ENCODE assay signal across 29 mouse cellular contexts in genomic region chr8:127168496-127168895, GRCm38 (mm10).
A peak's percentile ranks its signal among the peaks of the same experiment; 100 is the strongest.
DNase-seq lines count a peak whose midpoint lies in the region; ATAC-seq and TF ChIP-seq lines count a peak whose summit lies in the region.
"Had no signal": no experiment of that assay in that cellular context is flagged by ENCODE, and none has a peak within 500 bp of the region (broad histone marks: within the 10 kb centered on the region; RNA-seq: fewer than 3 reads in every experiment).

No protein-coding gene starts in this region.

- no peak overlapping the region for H3K27ac ChIP-seq in intestine, embryonic 15.5 days
- H3K27ac ChIP-seq in intestine, postnatal 0 days (ENCODE audit: low read depth, low read length), result no peak overlapping the region
- no peak overlapping the region for H3K27ac ChIP-seq in midbrain, embryonic 11.5 days (ENCODE audit: low read depth, low read length)
- H3K27ac ChIP-seq in midbrain, postnatal 0 days (ENCODE audit: low read depth, low read length), result no peak overlapping the region
- H3K27ac ChIP-seq: embryonic facial prominence, embryonic 12.5 days; embryonic facial prominence, embryonic 15.5 days; heart, embryonic 15.5 days; hindbrain, embryonic 10.5 days; hindbrain, embryonic 13.5 days had no signal

- DNase-seq in kidney, adult 9 months, result peak; percentile 45
- no peak for DNase-seq in kidney, postnatal 25 days
- peak; percentile 79 for DNase-seq in midbrain, embryonic 11.5 days (ENCODE audit: low spot score, missing footprints)
- DNase-seq in midbrain, postnatal 0 days (ENCODE audit: low spot score), result no peak
- DNase-seq in gastrocnemius, adult 8-10 months (ENCODE audit: low spot score in 2 of 2), result no peak
- DNase-seq: adrenal gland, postnatal 10 days; adrenal gland, postnatal 36 days; B cell, adult 2 months; cerebellum, adult 2 months; cerebellum, adult 9-11 months; cerebellum, postnatal 25 days; forebrain, postnatal 0 days; gastrocnemius, postnatal 10 days; gastrocnemius, postnatal 36 days; heart, postnatal 10 days; heart, postnatal 36 days had no signal

- no peaks in the 10 kb centered on the region for H3K27me3 ChIP-seq in intestine, embryonic 15.5 days (replicated peaks)
- no peaks in the 10 kb centered on the region for H3K27me3 ChIP-seq in intestine, postnatal 0 days (replicated peaks; ENCODE audit: control insufficient read depth, insufficient read depth, low read length)
- H3K27me3 ChIP-seq in midbrain, embryonic 11.5 days (ENCODE audit: control insufficient read depth, insufficient read depth, low read length), result no peaks in the 10 kb centered on the region
- no peaks in the 10 kb centered on the region for H3K27me3 ChIP-seq in midbrain, postnatal 0 days (ENCODE audit: insufficient read depth, low read length)
- H3K27me3 ChIP-seq: CH12.LX; embryonic facial prominence, embryonic 12.5 days; embryonic facial prominence, embryonic 15.5 days; heart, embryonic 12.5 days; heart, embryonic 15.5 days; hindbrain, embryonic 13.5 days; Patski had no signal

- H3K9ac ChIP-seq in intestine, embryonic 15.5 days, result no peak overlapping the region
- H3K9ac ChIP-seq in intestine, postnatal 0 days (ENCODE audit: low read depth, low read length), result no peak overlapping the region
- no peak overlapping the region for H3K9ac ChIP-seq in midbrain, embryonic 11.5 days (ENCODE audit: low read length)
- H3K9ac ChIP-seq in midbrain, postnatal 0 days (replicated peaks; ENCODE audit: low read length, poor library complexity, severe bottlenecking), result no peak overlapping the region
- H3K9ac ChIP-seq: embryonic facial prominence, embryonic 12.5 days; embryonic facial prominence, embryonic 15.5 days; forebrain, postnatal 0 days; heart, embryonic 12.5 days; heart, embryonic 15.5 days; hindbrain, embryonic 13.5 days had no signal

- no peak for TF ChIP-seq CTCF in intestine, postnatal 0 days (IDR thresholded peaks at IDR 0.05; ENCODE audit: low read depth)
- no peak for TF ChIP-seq CTCF in midbrain, postnatal 0 days (IDR thresholded peaks at IDR 0.05)

- H3K4me1 ChIP-seq in intestine, embryonic 15.5 days (replicated peaks), result 0 out of 2 replicates have a peak, but pooled peaks cover 5% of the 10 kb centered on the region
- peaks cover 5% of the 10 kb centered on the region; the same call in 1 of the 2 replicates for H3K4me1 ChIP-seq in intestine, postnatal 0 days (replicated peaks; ENCODE audit: control insufficient read depth, insufficient read depth, low read length)
- H3K4me1 ChIP-seq in midbrain, embryonic 11.5 days (ENCODE audit: control insufficient read depth, insufficient read depth, low read length), result no peaks in the 10 kb centered on the region
- no peaks in the 10 kb centered on the region for H3K4me1 ChIP-seq in midbrain, postnatal 0 days (ENCODE audit: insufficient read depth, low read length)
- H3K4me1 ChIP-seq: hindbrain, embryonic 10.5 days; hindbrain, embryonic 13.5 days had no signal

- H3K4me2 ChIP-seq in intestine, embryonic 15.5 days (replicated peaks), result no peak overlapping the region
- no peak overlapping the region for H3K4me2 ChIP-seq in intestine, postnatal 0 days (replicated peaks; ENCODE audit: low read depth)
- H3K4me2 ChIP-seq in midbrain, embryonic 11.5 days, result no peak overlapping the region
- H3K4me2 ChIP-seq in midbrain, postnatal 0 days (ENCODE audit: low read depth, low read length, poor library complexity, severe bottlenecking), result no peak overlapping the region
- H3K4me2 ChIP-seq: embryonic facial prominence, embryonic 12.5 days; embryonic facial prominence, embryonic 15.5 days; heart, embryonic 12.5 days; heart, embryonic 15.5 days; hindbrain, embryonic 13.5 days had no signal

- no peaks in the 10 kb centered on the region for H3K9me3 ChIP-seq in intestine, embryonic 15.5 days
- no peaks in the 10 kb centered on the region for H3K9me3 ChIP-seq in intestine, postnatal 0 days (ENCODE audit: control insufficient read depth)
- no peaks in the 10 kb centered on the region for H3K9me3 ChIP-seq in midbrain, embryonic 11.5 days (ENCODE audit: control insufficient read depth, low read length)
- no peaks in the 10 kb centered on the region for H3K9me3 ChIP-seq in midbrain, postnatal 0 days (ENCODE audit: low read length)
- H3K9me3 ChIP-seq: embryonic facial prominence, embryonic 12.5 days; embryonic facial prominence, embryonic 15.5 days; heart, embryonic 12.5 days; heart, embryonic 15.5 days; hindbrain, embryonic 10.5 days; hindbrain, embryonic 13.5 days had no signal

- H3K36me3 ChIP-seq in intestine, embryonic 15.5 days, result no peaks in the 10 kb centered on the region
- H3K36me3 ChIP-seq in intestine, postnatal 0 days (ENCODE audit: control insufficient read depth, insufficient read depth), result no peaks in the 10 kb centered on the region
- H3K36me3 ChIP-seq in midbrain, embryonic 11.5 days (ENCODE audit: control insufficient read depth, insufficient read depth, low read length), result no peaks in the 10 kb centered on the region
- no peaks in the 10 kb centered on the region for H3K36me3 ChIP-seq in midbrain, postnatal 0 days (ENCODE audit: insufficient read depth, low read length)
- H3K36me3 ChIP-seq: embryonic facial prominence, embryonic 12.5 days; embryonic facial prominence, embryonic 15.5 days; G1E; heart, embryonic 12.5 days; heart, embryonic 15.5 days; hindbrain, embryonic 13.5 days had no signal

- WGBS in intestine, embryonic 15.5 days, result 46% methylated on average over 2 of the region's 2 CpGs
- WGBS in intestine, postnatal 0 days, result 38% methylated on average over 2 of the region's 2 CpGs
- WGBS in midbrain, embryonic 11.5 days, result 93% methylated on average over 2 of the region's 2 CpGs
- 88% methylated on average over 2 of the region's 2 CpGs for WGBS in midbrain, postnatal 0 days

- no peak overlapping the region for H3K4me3 ChIP-seq in intestine, embryonic 15.5 days (replicated peaks)
- no peak overlapping the region for H3K4me3 ChIP-seq in intestine, postnatal 0 days (ENCODE audit: low read depth, low read length)
- no peak overlapping the region for H3K4me3 ChIP-seq in midbrain, embryonic 11.5 days (ENCODE audit: low read depth, low read length)
- no peak overlapping the region for H3K4me3 ChIP-seq in midbrain, postnatal 0 days (ENCODE audit: low read depth, low read length)
- H3K4me3 ChIP-seq: embryonic facial prominence, embryonic 12.5 days; embryonic facial prominence, embryonic 15.5 days; heart, embryonic 12.5 days; heart, embryonic 15.5 days; hindbrain, embryonic 10.5 days; hindbrain, embryonic 13.5 days had no signal

- ATAC-seq in intestine, embryonic 15.5 days, result peak; percentile 75
- ATAC-seq in intestine, postnatal 0 days, result no peak
- ATAC-seq in midbrain, embryonic 11.5 days (ENCODE audit: low FRiP score), result no peak
- ATAC-seq in midbrain, postnatal 0 days (ENCODE audit: low FRiP score), result no peak
- ATAC-seq: forebrain, embryonic 14.5 days; forebrain, postnatal 0 days; hindbrain, embryonic 16.5 days; Patski had no signal

Comparison
In these comparisons a context has a peak if more than half of its experiments do, and no peak if none do; other contexts are left out.
1. DNase-seq: peak in kidney, adult 9 months (single experiment) and midbrain, embryonic 11.5 days (single experiment); none in kidney, postnatal 25 days (0 of 2), midbrain, postnatal 0 days (single experiment) and gastrocnemius, adult 8-10 months (0 of 2).